Mouse (Mus musculus): ENCODE measurements around the gene Gm4869. TPM values are rescaled to one million over a fixed set of nuclear protein-coding genes. Genes with fewer than 3 reads are reported as not detected.
A peak's percentile ranks its signal among the peaks of the same experiment; 100 is the strongest.
"Not testable (repeated sequence)": the region's sequence is repeated elsewhere in the genome, so short reads cannot be mapped to it uniquely, and the experiment has no call there.

Gm4869 gene
- polyA plus RNA-seq, 1 experiment from 2014 or later, result not detected

GRCm38 (mm10) chr5:140491142-140491541, 45.7 kb downstream of the Gm4869 start:
- Histone ChIP-seq H3K27me3 (no peaks in the 10 kb centered on the region), H3K4me3 (replicated peaks) (no peak overlapping the region), H3K4me2 (replicated peaks) (no peak overlapping the region), H3K36me3 (no peaks in the 10 kb centered on the region), H3K9ac (replicated peaks) (no peak overlapping the region), H3K9me3 (no peaks in the 10 kb centered on the region), H3K4me1 (replicated peaks) (no peaks in the 10 kb centered on the region), H3K27ac (no peak overlapping the region)
- 76% methylated on average over 6 of the region's 6 CpGs for WGBS
- no peak for ATAC-seq

GRCm38 (mm10) chr5:140492684-140493233, 47.3 kb downstream of the Gm4869 start:
- no peak for ATAC-seq
- Histone ChIP-seq H3K4me3 (replicated peaks) (no peak overlapping the region), H3K9me3 (no peaks in the 10 kb centered on the region), H3K27me3 (no peaks in the 10 kb centered on the region), H3K9ac (replicated peaks) (no peak overlapping the region), H3K4me1 (replicated peaks) (no peaks in the 10 kb centered on the region), H3K4me2 (replicated peaks) (no peak overlapping the region), H3K36me3 (no peaks in the 10 kb centered on the region), H3K27ac (no peak overlapping the region)
- WGBS, result 43% methylated on average over 11 of the region's 11 CpGs

- H3K4me3 ChIP-seq (replicated peaks), result no peak overlapping the region
- ATAC-seq, result no peak
- no peak overlapping the region for H3K9ac ChIP-seq (replicated peaks)
- 87% methylated on average over 6 of the region's 6 CpGs for WGBS
- no peaks in the 10 kb centered on the region for H3K36me3 ChIP-seq
- H3K27ac ChIP-seq, result no peak overlapping the region
- H3K27me3 ChIP-seq, result peaks cover 2% of the 10 kb centered on the region; the same call in 1 of the 2 replicates
- H3K9me3 ChIP-seq, result no peaks in the 10 kb centered on the region
- no peak overlapping the region for H3K4me2 ChIP-seq (replicated peaks)
- peaks cover 9% of the 10 kb centered on the region for H3K4me1 ChIP-seq (replicated peaks)
Observed at GRCm38 (mm10) chr5:140498176-140498575, 52.7 kb downstream of the Gm4869 start.

- Histone ChIP-seq H3K36me3 (no peaks in the 10 kb centered on the region), H3K9me3 (no peaks in the 10 kb centered on the region), H3K4me2 (replicated peaks) (no peak overlapping the region), H3K4me1 (replicated peaks) (peaks cover 19% of the 10 kb centered on the region), H3K4me3 (replicated peaks) (no peak overlapping the region), H3K27me3 (peaks cover 12% of the 10 kb centered on the region), H3K27ac (no peak overlapping the region), H3K9ac (replicated peaks) (no peak overlapping the region)
- ATAC-seq, result no peak
- WGBS, result 93% methylated on average over 6 of the region's 6 CpGs
Observed at GRCm38 (mm10) chr5:140500736-140501135, 55.3 kb downstream of the Gm4869 start.

GRCm38 (mm10) chr5:140501982-140502836, 56.8 kb downstream of the Gm4869 start:
- no peak for ATAC-seq
- Histone ChIP-seq H3K27ac (no peak overlapping the region), H3K27me3 (peaks cover 12% of the 10 kb centered on the region), H3K4me2 (replicated peaks) (peak overlapping the region; percentile 42), H3K4me3 (replicated peaks) (0 out of 2 replicates have a peak overlapping the region, but pooled peaks have one; percentile 6), H3K9me3 (no peaks in the 10 kb centered on the region), H3K36me3 (no peaks in the 10 kb centered on the region), H3K9ac (replicated peaks) (no peak overlapping the region; the same call in 1 of the 2 replicates), H3K4me1 (replicated peaks) (peaks cover 34% of the 10 kb centered on the region)
- 18% methylated on average over 14 of the region's 14 CpGs for WGBS

- under 1% methylated on average over 12 of the region's 12 CpGs for WGBS
- H3K4me3 ChIP-seq (replicated peaks); H3K9me3 ChIP-seq: not testable (repeated sequence)
Observed at GRCm38 (mm10) chr5:140502925-140503324, 57.5 kb downstream of the Gm4869 start.

GRCm38 (mm10) chr5:140505208-140505780, 59.8 kb downstream of the Gm4869 start, which contains the start of gene Chst12:
TSS of gene Chst12 (plus strand) at chr5:140505550.
- Histone ChIP-seq H3K27me3 (peaks cover 12% of the 10 kb centered on the region), H3K4me3 (replicated peaks) (peak within 1 kb of the TSS; percentile 58), H3K27ac (peak within 1 kb of the TSS; percentile 44), H3K9me3 (no peaks in the 10 kb centered on the region), H3K4me1 (replicated peaks) (peaks cover 57% of the 10 kb centered on the region), H3K4me2 (replicated peaks) (peak within 1 kb of the TSS; percentile 62), H3K36me3 (no peaks in the 10 kb centered on the region), H3K9ac (replicated peaks) (peak within 1 kb of the TSS; percentile 79)
- peak; percentile 94 for ATAC-seq
- WGBS, result under 1% methylated on average over 38 of the region's 38 CpGs

More at GRCm38 (mm10) chr5:140502925-140503324, 57.5 kb downstream of the Gm4869 start:
- Histone ChIP-seq H3K4me1 (replicated peaks) (peaks cover 37% of the 10 kb centered on the region), H3K9ac (replicated peaks) (peak overlapping the region; percentile 51; the same call in 1 of the 2 replicates), H3K4me2 (replicated peaks) (peak overlapping the region; percentile 42), H3K27me3 (peaks cover 12% of the 10 kb centered on the region)
- H3K27ac ChIP-seq, ATAC-seq, H3K36me3 ChIP-seq: not testable (repeated sequence)

- Histone ChIP-seq H3K9me3 (no peaks in the 10 kb centered on the region), H3K4me3 (replicated peaks) (peak overlapping the region; percentile 58), H3K36me3 (no peaks in the 10 kb centered on the region), H3K27me3 (peaks cover 12% of the 10 kb centered on the region), H3K27ac (peak overlapping the region; percentile 44; the same call in 1 of the 2 replicates), H3K9ac (replicated peaks) (peak overlapping the region; percentile 79), H3K4me2 (replicated peaks) (peak overlapping the region; percentile 62), H3K4me1 (replicated peaks) (peaks cover 62% of the 10 kb centered on the region)
- ATAC-seq, result peak; percentile 13
- WGBS, result 44% methylated on average over 22 of the region's 22 CpGs
Observed at GRCm38 (mm10) chr5:140506096-140506794, 60.8 kb downstream of the Gm4869 start.

GRCm38 (mm10) chr5:140507466-140508208, 62.2 kb downstream of the Gm4869 start:
- peaks cover 12% of the 10 kb centered on the region for H3K27me3 ChIP-seq

GRCm38 (mm10) chr5:140508686-140509085, 63.2 kb downstream of the Gm4869 start:
- Histone ChIP-seq H3K9ac (replicated peaks) (no peak overlapping the region), H3K4me2 (replicated peaks) (no peak overlapping the region), H3K27me3 (0 out of 2 replicates have a peak, but pooled peaks cover 6% of the 10 kb centered on the region), H3K27ac (no peak overlapping the region), H3K4me1 (replicated peaks) (peaks cover 51% of the 10 kb centered on the region), H3K9me3 (no peaks in the 10 kb centered on the region), H3K4me3 (replicated peaks) (no peak overlapping the region), H3K36me3 (no peaks in the 10 kb centered on the region)
- WGBS, result 50% methylated on average over 8 of the region's 8 CpGs
- ATAC-seq, result no peak

More at GRCm38 (mm10) chr5:140507466-140508208, 62.2 kb downstream of the Gm4869 start:
- Histone ChIP-seq H3K9ac (replicated peaks) (no peak overlapping the region), H3K9me3 (no peaks in the 10 kb centered on the region), H3K4me3 (replicated peaks) (no peak overlapping the region), H3K36me3 (no peaks in the 10 kb centered on the region), H3K27ac (no peak overlapping the region), H3K4me1 (replicated peaks) (peaks cover 59% of the 10 kb centered on the region), H3K4me2 (replicated peaks) (no peak overlapping the region)
- 87% methylated on average over 14 of the region's 14 CpGs for WGBS
- no peak for ATAC-seq

- H3K27me3 ChIP-seq, result 0 out of 2 replicates have a peak, but pooled peaks cover 3% of the 10 kb centered on the region
- no peak overlapping the region; the same call in 1 of the 2 replicates for H3K9ac ChIP-seq (replicated peaks)
- no peaks in the 10 kb centered on the region for H3K9me3 ChIP-seq
- ATAC-seq, result no peak
- WGBS, result 55% methylated on average over 9 of the region's 9 CpGs
- peaks cover 53% of the 10 kb centered on the region for H3K4me1 ChIP-seq (replicated peaks)
- 0 out of 2 replicates have a peak overlapping the region, but pooled peaks have one; percentile 44 for H3K27ac ChIP-seq
- no peak overlapping the region for H3K4me3 ChIP-seq (replicated peaks)
- H3K4me2 ChIP-seq (replicated peaks), result no peak overlapping the region
- H3K36me3 ChIP-seq, result no peaks in the 10 kb centered on the region
Observed at GRCm38 (mm10) chr5:140509204-140509603, 63.8 kb downstream of the Gm4869 start.

Measured in midbrain, embryonic 13.5 days (tissue).